Mouse (Mus musculus): ENCODE results near the gene 1700123O20Rik. TPM values are rescaled to one million over a fixed set of nuclear protein-coding genes. Genes with fewer than 3 reads are reported as not detected.

Gene 1700123O20Rik
- polyA plus RNA-seq, 1 experiment from 2014 or later = 89.2 TPM

- H3K9ac ChIP-seq = no peak overlapping the region
- no peaks in the 10 kb centered on the region for H3K4me1 ChIP-seq
- no peaks in the 10 kb centered on the region for H3K27me3 ChIP-seq
- ATAC-seq (ENCODE audit: insufficient number of reproducible peaks, insufficient read depth, low FRiP score, low TSS enrichment, low read depth) = no peak
- H3K4me2 ChIP-seq = no peak overlapping the region
- H3K36me3 ChIP-seq = no peaks in the 10 kb centered on the region
- no peak overlapping the region for H3K27ac ChIP-seq
- H3K9me3 ChIP-seq = no peaks in the 10 kb centered on the region
- H3K4me3 ChIP-seq = no peak overlapping the region
- 70% methylated on average over 13 of the region's 13 CpGs for WGBS
Measured at GRCm38 (mm10) chr14:54728823-54729653, 43.0 kb downstream of the 1700123O20Rik start.

- H3K27me3 ChIP-seq = no peaks in the 10 kb centered on the region
- H3K9ac ChIP-seq = no peak overlapping the region
- no peak overlapping the region for H3K4me3 ChIP-seq
- no peak overlapping the region for H3K27ac ChIP-seq
- 84% methylated on average over 6 of the region's 6 CpGs for WGBS
- ATAC-seq (ENCODE audit: insufficient number of reproducible peaks, insufficient read depth, low FRiP score, low TSS enrichment, low read depth) = no peak
- no peaks in the 10 kb centered on the region for H3K4me1 ChIP-seq
- no peak overlapping the region for H3K4me2 ChIP-seq
- H3K9me3 ChIP-seq = no peaks in the 10 kb centered on the region
- H3K36me3 ChIP-seq = no peaks in the 10 kb centered on the region
Measured at GRCm38 (mm10) chr14:54730305-54730704, 44.3 kb downstream of the 1700123O20Rik start.

- Histone ChIP-seq H3K4me1 (peaks cover 7% of the 10 kb centered on the region; the same call in 1 of the 2 replicates), H3K9ac (no peak overlapping the region), H3K4me3 (no peak overlapping the region), H3K4me2 (no peak overlapping the region), H3K27ac (no peak overlapping the region), H3K36me3 (no peaks in the 10 kb centered on the region), H3K27me3 (no peaks in the 10 kb centered on the region), H3K9me3 (no peaks in the 10 kb centered on the region)
- ATAC-seq (ENCODE audit: insufficient number of reproducible peaks, insufficient read depth, low FRiP score, low TSS enrichment, low read depth) = no peak
- WGBS = 81% methylated on average over 8 of the region's 8 CpGs
Measured at GRCm38 (mm10) chr14:54732206-54732605, 46.2 kb downstream of the 1700123O20Rik start.

GRCm38 (mm10) chr14:54734004-54734403, 48.0 kb downstream of the 1700123O20Rik start:
- WGBS = 80% methylated on average over 4 of the region's 4 CpGs

GRCm38 (mm10) chr14:54735221-54735620, 49.2 kb downstream of the 1700123O20Rik start:
- H3K9ac ChIP-seq = no peak overlapping the region
- WGBS = 69% methylated on average over 4 of the region's 4 CpGs
- no peak for ATAC-seq (ENCODE audit: insufficient number of reproducible peaks, insufficient read depth, low FRiP score, low TSS enrichment, low read depth)

More at GRCm38 (mm10) chr14:54734004-54734403, 48.0 kb downstream of the 1700123O20Rik start:
- Histone ChIP-seq H3K9ac (no peak overlapping the region), H3K27me3 (no peaks in the 10 kb centered on the region), H3K27ac (no peak overlapping the region), H3K4me3 (no peak overlapping the region), H3K4me1 (peaks cover 16% of the 10 kb centered on the region; the same call in 1 of the 2 replicates), H3K9me3 (no peaks in the 10 kb centered on the region), H3K36me3 (no peaks in the 10 kb centered on the region), H3K4me2 (no peak overlapping the region)
- ATAC-seq (ENCODE audit: insufficient number of reproducible peaks, insufficient read depth, low FRiP score, low TSS enrichment, low read depth) = no peak

GRCm38 (mm10) chr14:54736555-54737552, 50.8 kb downstream of the 1700123O20Rik start:
- Histone ChIP-seq H3K9me3 (no peaks in the 10 kb centered on the region), H3K4me2 (no peak overlapping the region), H3K9ac (no peak overlapping the region), H3K27me3 (no peaks in the 10 kb centered on the region), H3K36me3 (no peaks in the 10 kb centered on the region), H3K27ac (peak overlapping the region; percentile 33; the same call in 1 of the 2 replicates), H3K4me1 (peaks cover 20% of the 10 kb centered on the region), H3K4me3 (no peak overlapping the region)
- 0 out of 2 replicates have a peak, but pooled peaks have one; percentile 62 for ATAC-seq (ENCODE audit: insufficient number of reproducible peaks, insufficient read depth, low FRiP score, low TSS enrichment, low read depth)
- 49% methylated on average over 14 of the region's 14 CpGs for WGBS

More at GRCm38 (mm10) chr14:54735221-54735620, 49.2 kb downstream of the 1700123O20Rik start:
- Histone ChIP-seq H3K4me3 (no peak overlapping the region), H3K4me2 (no peak overlapping the region), H3K9me3 (no peaks in the 10 kb centered on the region), H3K36me3 (no peaks in the 10 kb centered on the region), H3K4me1 (peaks cover 16% of the 10 kb centered on the region; the same call in 1 of the 2 replicates), H3K27me3 (no peaks in the 10 kb centered on the region), H3K27ac (no peak overlapping the region)

GRCm38 (mm10) chr14:54737634-54738033, 51.6 kb downstream of the 1700123O20Rik start:
- no peak overlapping the region for H3K27ac ChIP-seq
- WGBS = 75% methylated on average over 10 of the region's 10 CpGs

More at GRCm38 (mm10) chr14:54737634-54738033, 51.6 kb downstream of the 1700123O20Rik start:
- Histone ChIP-seq H3K27me3 (no peaks in the 10 kb centered on the region), H3K36me3 (no peaks in the 10 kb centered on the region), H3K4me3 (no peak overlapping the region), H3K9me3 (no peaks in the 10 kb centered on the region), H3K9ac (no peak overlapping the region), H3K4me1 (peaks cover 27% of the 10 kb centered on the region), H3K4me2 (no peak overlapping the region)
- no peak for ATAC-seq (ENCODE audit: insufficient number of reproducible peaks, insufficient read depth, low FRiP score, low TSS enrichment, low read depth)

Small RNAs within 50 kb of the gene (microRNA-seq; reads per million reads assigned to microRNA genes)
- gene Mir6948 = not detected

Other genes starting within 250 kb of the 1700123O20Rik start
- gene Lrp10, start 222.1 kb upstream of the 1700123O20Rik start, polyA plus RNA-seq (2015; fragmentation: Nextera tagmentation; extraction: Ambion mirVana) = 29.7 and 33.1 TPM in 2 replicates
- gene Rem2, start 210.1 kb upstream of the 1700123O20Rik start, polyA plus RNA-seq (2015; fragmentation: Nextera tagmentation; extraction: Ambion mirVana) = 2.1 and 3.6 TPM in 2 replicates
- gene Prmt5, start 168.7 kb upstream of the 1700123O20Rik start, polyA plus RNA-seq (2015; fragmentation: Nextera tagmentation; extraction: Ambion mirVana) = 84.6 and 86.6 TPM in 2 replicates
- 53.1 and 54.5 TPM in 2 replicates for gene Haus4, start 131.6 kb upstream of the 1700123O20Rik start, polyA plus RNA-seq (2015; fragmentation: Nextera tagmentation; extraction: Ambion mirVana)
- gene Ajuba, start 108.7 kb upstream of the 1700123O20Rik start, polyA plus RNA-seq (2015; fragmentation: Nextera tagmentation; extraction: Ambion mirVana) = 55.6 and 63.3 TPM in 2 replicates
- 8.9 and 9.1 TPM in 2 replicates for gene 4931414P19Rik, start 80.2 kb upstream of the 1700123O20Rik start, polyA plus RNA-seq (2015; fragmentation: Nextera tagmentation; extraction: Ambion mirVana)
- gene Psmb5, start 68.2 kb upstream of the 1700123O20Rik start, polyA plus RNA-seq (2015; fragmentation: Nextera tagmentation; extraction: Ambion mirVana) = 390 and 393 TPM in 2 replicates
- gene Psmb11, start 64.8 kb upstream of the 1700123O20Rik start, polyA plus RNA-seq (2015; fragmentation: Nextera tagmentation; extraction: Ambion mirVana) = 0.06 TPM in 1 of 2 replicates, not detected in the other
- not detected in 2 replicates for gene Gm17606, start 45.3 kb upstream of the 1700123O20Rik start, polyA plus RNA-seq (2015; fragmentation: Nextera tagmentation; extraction: Ambion mirVana)
- gene Cdh24, start 44.9 kb upstream of the 1700123O20Rik start, polyA plus RNA-seq (2015; fragmentation: Nextera tagmentation; extraction: Ambion mirVana) = 6.8 and 7.9 TPM in 2 replicates
- gene Acin1, start 715 bp downstream of the 1700123O20Rik start, polyA plus RNA-seq (2015; fragmentation: Nextera tagmentation; extraction: Ambion mirVana) = 169 and 173 TPM in 2 replicates
- gene Gm29776, start 12.6 kb downstream of the 1700123O20Rik start, polyA plus RNA-seq (2015; fragmentation: Nextera tagmentation; extraction: Ambion mirVana) = 0.14 and 0.17 TPM in 2 replicates
- not detected in 2 replicates for gene Cebpe, start 26.0 kb downstream of the 1700123O20Rik start, polyA plus RNA-seq (2015; fragmentation: Nextera tagmentation; extraction: Ambion mirVana)
- 2.3 and 2.9 TPM in 2 replicates for gene Slc7a8, start 95.7 kb downstream of the 1700123O20Rik start, polyA plus RNA-seq (2015; fragmentation: Nextera tagmentation; extraction: Ambion mirVana)
- not detected in 2 replicates for gene Rnf212b, start 127.9 kb downstream of the 1700123O20Rik start, polyA plus RNA-seq (2015; fragmentation: Nextera tagmentation; extraction: Ambion mirVana)
- 9.4 and 12.3 TPM in 2 replicates for gene Homez, start 184.7 kb downstream of the 1700123O20Rik start, polyA plus RNA-seq (2015; fragmentation: Nextera tagmentation; extraction: Ambion mirVana)
- gene Ppp1r3e, start 191.3 kb downstream of the 1700123O20Rik start, polyA plus RNA-seq (2015; fragmentation: Nextera tagmentation; extraction: Ambion mirVana) = 0.92 and 1.1 TPM in 2 replicates
- gene Bcl2l2, start 197.2 kb downstream of the 1700123O20Rik start, polyA plus RNA-seq (2015; fragmentation: Nextera tagmentation; extraction: Ambion mirVana) = 3.8 and 4.6 TPM in 2 replicates
- gene Gm20521, start 197.2 kb downstream of the 1700123O20Rik start, polyA plus RNA-seq (2015; fragmentation: Nextera tagmentation; extraction: Ambion mirVana) = 0.23 and 0.79 TPM in 2 replicates
- 140 and 163 TPM in 2 replicates for gene Pabpn1, start 206.3 kb downstream of the 1700123O20Rik start, polyA plus RNA-seq (2015; fragmentation: Nextera tagmentation; extraction: Ambion mirVana)
- 74.3 and 84.7 TPM in 2 replicates for gene Slc22a17, start 226.9 kb downstream of the 1700123O20Rik start, polyA plus RNA-seq (2015; fragmentation: Nextera tagmentation; extraction: Ambion mirVana)
- gene Efs, start 239.9 kb downstream of the 1700123O20Rik start, polyA plus RNA-seq (2015; fragmentation: Nextera tagmentation; extraction: Ambion mirVana) = 50.3 and 50.9 TPM in 2 replicates
- 0.25 TPM in 1 of 2 replicates, not detected in the other for gene Il25, start 246.5 kb downstream of the 1700123O20Rik start, polyA plus RNA-seq (2015; fragmentation: Nextera tagmentation; extraction: Ambion mirVana)

Data from embryonic facial prominence, embryonic 13.5 days (tissue).